Mouse (Mus musculus) CH12.LX (cell line): ENCODE measurements around the gene Abca7. TPM values are rescaled to one million over a fixed set of nuclear protein-coding genes. Genes with fewer than 3 reads are reported as not detected.

Source experiments
- DNase-seq: peaks from one replicate; pipeline ENCODE4 v3.0.0-alpha.2; 2013; ENCODE audit errors: extremely low read depth
- H3K27ac ChIP-seq: 2 replicates; pipeline ENCODE4 v1.5.1; 2012; ENCODE audit warnings: low read depth, mild to moderate bottlenecking, control low read depth, moderate library complexity; ENCODE audit not compliant: insufficient read depth
- H3K27me3 ChIP-seq: replicated peaks from 2 replicates; pipeline ENCODE3; 2012; ENCODE audit warnings: inconsistent platforms
- H3K36me3 ChIP-seq, 2 experiments: replicated peaks in 1 of 2; 2 replicates each; pipeline versions ENCODE3 to v1.6.1; 2012; ENCODE audit warnings: inconsistent platforms in 1 of 2, low read length in 1 of 2, mild to moderate bottlenecking in 1 of 2, mixed read lengths in 1 of 2, moderate library complexity in 1 of 2; ENCODE audit not compliant: control insufficient read depth in 1 of 2, insufficient read depth in 1 of 2
- H3K4me1 ChIP-seq, 2 experiments: 2 replicates each; pipeline ENCODE4 v1.6.1; 2012; ENCODE audit warnings: inconsistent platforms in 1 of 2, moderate library complexity in 1 of 2; ENCODE audit not compliant: insufficient read depth in 2 of 2, control insufficient read depth in 1 of 2
- H3K4me2 ChIP-seq: 2 replicates; pipeline ENCODE4 v1.6.1; 2012; ENCODE audit warnings: low read depth, mild to moderate bottlenecking, control low read depth; ENCODE audit not compliant: poor library complexity, insufficient read depth, severe bottlenecking
- H3K4me3 ChIP-seq, 3 experiments: fragments of 150-350 bp in 1 of 3; sonication (generic) in 1 of 3; replicated peaks in 1 of 3; 2 replicates each; pipeline versions ENCODE3 to v1.5.1; 2011 to 2012; ENCODE audit warnings: low read depth in 2 of 3, low read length in 2 of 3, mild to moderate bottlenecking in 2 of 3, moderate library complexity in 2 of 3, control low read depth in 1 of 3, improper control_type of control experiment in 1 of 3, inconsistent platforms in 1 of 3, mixed read lengths in 1 of 3; ENCODE audit not compliant: poor library complexity in 1 of 3
- H3K79me2 ChIP-seq: replicated peaks from 2 replicates; pipeline ENCODE4 v1.6.1; 2012; ENCODE audit warnings: mild to moderate bottlenecking, moderate library complexity; ENCODE audit not compliant: control insufficient read depth, poor library complexity, insufficient read depth, severe bottlenecking; ENCODE audit errors: extremely low read depth
- H3K9ac ChIP-seq: 2 replicates; pipeline ENCODE4 v1.6.1; 2012; ENCODE audit warnings: low read depth, mild to moderate bottlenecking, control low read depth, moderate library complexity; ENCODE audit not compliant: insufficient read depth
- H3K9me3 ChIP-seq: replicated peaks from 2 replicates; pipeline ENCODE3; 2012; ENCODE audit warnings: low read length, inconsistent platforms, mixed read lengths
- BHLHE40 ChIP-seq: IDR thresholded peaks from 2 replicates; pipeline ENCODE4 v1.6.1; 2011; ENCODE audit warnings: mild to moderate bottlenecking, low read depth, low read length, improper control_type of control experiment
- CHD1 ChIP-seq: IDR thresholded peaks from 2 replicates; pipeline ENCODE4 v1.6.1; 2012; ENCODE audit warnings: low read depth, low read length, improper control_type of control experiment, inconsistent platforms
- CHD2 ChIP-seq: IDR thresholded peaks from 2 replicates; pipeline ENCODE4 v1.6.1; 2011; ENCODE audit warnings: low read length, improper control_type of control experiment
- CTCF ChIP-seq, 2 experiments: IDR thresholded peaks in 1 of 2; conservative IDR thresholded peaks in 1 of 2; 2 replicates each; pipeline ENCODE4 v1.5.1; 2011 to 2012; ENCODE audit warnings: low read depth in 2 of 2, low read length in 2 of 2, improper control_type of control experiment in 1 of 2, inconsistent platforms in 1 of 2, mild to moderate bottlenecking in 1 of 2, moderate library complexity in 1 of 2
- E2F4 ChIP-seq: IDR thresholded peaks from 2 replicates; pipeline ENCODE4 v1.6.1; 2011; ENCODE audit warnings: low read depth, low read length, improper control_type of control experiment; ENCODE audit not compliant: insufficient replicate concordance
- ELF1 ChIP-seq: IDR thresholded peaks from 2 replicates; pipeline ENCODE4 v1.6.1; 2014; ENCODE audit warnings: low read depth, mild to moderate bottlenecking, inconsistent platforms, low read length, improper control_type of control experiment
- EP300 ChIP-seq: IDR thresholded peaks from 2 replicates; pipeline ENCODE4 v1.6.1; 2011; ENCODE audit warnings: low read length, improper control_type of control experiment
- ETS1 ChIP-seq: conservative IDR thresholded peaks from 2 replicates; pipeline ENCODE4 v1.6.1; 2012; ENCODE audit warnings: low read depth, mild to moderate bottlenecking, inconsistent platforms, low read length, improper control_type of control experiment, moderate library complexity
- GABPA ChIP-seq: IDR thresholded peaks from 2 replicates; pipeline ENCODE4 v1.6.1; 2012; ENCODE audit warnings: low read depth, low read length, improper control_type of control experiment, inconsistent platforms; ENCODE audit not compliant: insufficient replicate concordance
- HCFC1 ChIP-seq: IDR thresholded peaks from 2 replicates; pipeline ENCODE4 v1.6.1; 2012; ENCODE audit warnings: low read depth, mild to moderate bottlenecking, inconsistent platforms, low read length, improper control_type of control experiment
- IRF4 ChIP-seq: IDR thresholded peaks from 2 replicates; pipeline ENCODE4 v1.6.1; 2014; ENCODE audit warnings: low read depth, mild to moderate bottlenecking, inconsistent platforms, low read length, improper control_type of control experiment
- JUN ChIP-seq: IDR thresholded peaks from 2 replicates; pipeline ENCODE4 v1.6.1; 2011; ENCODE audit warnings: low read depth, mild to moderate bottlenecking, low read length, improper control_type of control experiment, moderate library complexity; ENCODE audit not compliant: insufficient read depth
- JUND ChIP-seq: conservative IDR thresholded peaks from 2 replicates; pipeline ENCODE4 v1.6.1; 2011; ENCODE audit warnings: low read depth, low read length, improper control_type of control experiment
- KAT2A ChIP-seq: IDR thresholded peaks from 2 replicates; pipeline ENCODE4 v1.6.1; 2012; ENCODE audit warnings: low read length, improper control_type of control experiment, inconsistent platforms; ENCODE audit not compliant: insufficient replicate concordance
- MAFK ChIP-seq: IDR thresholded peaks from 2 replicates; pipeline ENCODE4 v1.6.1; 2011; ENCODE audit warnings: low read length, improper control_type of control experiment; ENCODE audit not compliant: insufficient replicate concordance
- MAX ChIP-seq: IDR thresholded peaks from 2 replicates; pipeline ENCODE4 v1.6.1; 2011; ENCODE audit warnings: low read length, improper control_type of control experiment
- MAZ ChIP-seq: IDR thresholded peaks from 2 replicates; pipeline ENCODE4 v1.6.1; 2012; ENCODE audit warnings: low read depth, mild to moderate bottlenecking, inconsistent platforms, low read length, improper control_type of control experiment, moderate library complexity
- MEF2A ChIP-seq: IDR thresholded peaks from 2 replicates; pipeline ENCODE4 v1.6.1; 2014; ENCODE audit warnings: low read depth, mild to moderate bottlenecking, inconsistent platforms, low read length, improper control_type of control experiment, borderline replicate concordance
- MXI1 ChIP-seq: IDR thresholded peaks from 2 replicates; pipeline ENCODE4 v1.6.1; 2011; ENCODE audit warnings: mild to moderate bottlenecking, low read depth, low read length, improper control_type of control experiment
- MYC ChIP-seq: IDR thresholded peaks from 2 replicates; pipeline ENCODE4 v1.6.1; 2011; ENCODE audit warnings: low read depth, mild to moderate bottlenecking, improper control_type of control experiment, low read length
- NELFE ChIP-seq: IDR thresholded peaks from 2 replicates; pipeline ENCODE4 v1.6.1; 2011; ENCODE audit warnings: low read depth, low read length, improper control_type of control experiment
- NRF1 ChIP-seq: IDR thresholded peaks from 2 replicates; pipeline ENCODE4 v1.6.1; 2014; ENCODE audit warnings: low read depth, mild to moderate bottlenecking, inconsistent platforms, low read length, improper control_type of control experiment, moderate library complexity
- PAX5 ChIP-seq: IDR thresholded peaks from 2 replicates; pipeline ENCODE4 v1.6.1; 2012; ENCODE audit warnings: low read length, inconsistent platforms, mixed read lengths
- POLR2A ChIP-seq: IDR thresholded peaks from 2 replicates; pipeline ENCODE4 v1.6.1; 2011; ENCODE audit warnings: low read depth, mild to moderate bottlenecking, improper control_type of control experiment, low read length
- POLR2AphosphoS2 ChIP-seq: IDR thresholded peaks from 2 replicates; pipeline ENCODE4 v1.6.1; 2011; ENCODE audit warnings: low read depth, low read length, improper control_type of control experiment
- RAD21 ChIP-seq: IDR thresholded peaks from 2 replicates; pipeline ENCODE4 v1.6.1; 2011; ENCODE audit warnings: low read depth, mild to moderate bottlenecking, low read length, improper control_type of control experiment, moderate library complexity
- RCOR1 ChIP-seq: conservative IDR thresholded peaks from 2 replicates; pipeline ENCODE4 v1.6.1; 2012; ENCODE audit warnings: low read depth, mild to moderate bottlenecking, inconsistent platforms, low read length, improper control_type of control experiment
- SIN3A ChIP-seq: IDR thresholded peaks from 2 replicates; pipeline ENCODE4 v1.6.1; 2012; ENCODE audit warnings: low read length, improper control_type of control experiment, inconsistent platforms
- SMC3 ChIP-seq: IDR thresholded peaks from 2 replicates; pipeline ENCODE4 v1.6.1; 2011; ENCODE audit warnings: low read depth, low read length, improper control_type of control experiment
- TBP ChIP-seq: conservative IDR thresholded peaks from 2 replicates; pipeline ENCODE4 v1.6.1; 2011; ENCODE audit warnings: low read depth, low read length, improper control_type of control experiment
- TCF12 ChIP-seq: IDR thresholded peaks from 2 replicates; pipeline ENCODE4 v1.6.1; 2014; ENCODE audit warnings: low read depth, mild to moderate bottlenecking, inconsistent platforms, low read length, improper control_type of control experiment
- UBTF ChIP-seq: IDR thresholded peaks from 2 replicates; pipeline ENCODE4 v1.6.1; 2012; ENCODE audit warnings: low read depth, mild to moderate bottlenecking, inconsistent platforms, low read length, improper control_type of control experiment, moderate library complexity
- USF1 ChIP-seq: IDR thresholded peaks from 2 replicates; pipeline ENCODE4 v1.6.1; 2014; ENCODE audit warnings: low read depth, mild to moderate bottlenecking, inconsistent platforms, low read length, improper control_type of control experiment
- USF2 ChIP-seq: conservative IDR thresholded peaks from 2 replicates; pipeline ENCODE4 v1.6.1; 2011; ENCODE audit warnings: low read depth, low read length, improper control_type of control experiment
- ZC3H11A ChIP-seq: IDR thresholded peaks from 2 replicates; pipeline ENCODE4 v1.6.1; 2012; ENCODE audit warnings: low read depth, mild to moderate bottlenecking, inconsistent platforms, low read length, improper control_type of control experiment
- ZKSCAN1 ChIP-seq: IDR thresholded peaks from 2 replicates; pipeline ENCODE4 v1.6.1; 2012; ENCODE audit warnings: low read depth, inconsistent platforms, low read length, improper control_type of control experiment, borderline replicate concordance
- ZMIZ1 ChIP-seq: IDR thresholded peaks from 2 replicates; pipeline ENCODE4 v1.6.1; 2012; ENCODE audit warnings: low read depth, mild to moderate bottlenecking, inconsistent platforms, low read length, improper control_type of control experiment
- ZNF384 ChIP-seq: IDR thresholded peaks from 2 replicates; pipeline ENCODE4 v1.6.1; 2012; ENCODE audit warnings: low read depth, low read length, improper control_type of control experiment, inconsistent platforms
- dilution Hi-C: fragments of 300-500 bp; cut with MboI; formaldehyde crosslinking; loops from 2 replicates; pipeline ENCODE4 v1.14.3; 2020; ENCODE audit warnings: low sequenced_read_pairs; ENCODE audit not compliant: extremely low pct_unique_long_range_greater_than_20kb, extremely low pct_ligation_motif_present
- in situ Hi-C: fragments of 300-500 bp; cut with MboI; formaldehyde crosslinking; loops from 3 replicates; pipeline ENCODE4 v1.14.3; 2019; ENCODE audit warnings: low sequenced_read_pairs, low pct_ligation_motif_present, low pct_unique_long_range_greater_than_20kb, mixed read lengths
- polyA plus RNA-seq: library from polyadenylated mRNA; unstranded; fragments of >175 nt; gene quantifications from 2 replicates; pipeline ENCODE4 v1.2.1, GENCODE M21; 2012; ENCODE audit warnings: low read depth; ENCODE audit not compliant: insufficient read length
- total RNA-seq, 2 experiments: library from RNA; depleted of rRNA; stranded (reverse); fragments of 300-350 nt in 1 of 2; fragments of >200 nt in 1 of 2; gene quantifications; 2 replicates each; pipeline ENCODE4 v1.2.3; 2012 to 2014

Abca7 gene
- total and polyA plus RNA-seq, 3 experiments: 2.3 to 7.0 (median 6.1) TPM

DNA sequence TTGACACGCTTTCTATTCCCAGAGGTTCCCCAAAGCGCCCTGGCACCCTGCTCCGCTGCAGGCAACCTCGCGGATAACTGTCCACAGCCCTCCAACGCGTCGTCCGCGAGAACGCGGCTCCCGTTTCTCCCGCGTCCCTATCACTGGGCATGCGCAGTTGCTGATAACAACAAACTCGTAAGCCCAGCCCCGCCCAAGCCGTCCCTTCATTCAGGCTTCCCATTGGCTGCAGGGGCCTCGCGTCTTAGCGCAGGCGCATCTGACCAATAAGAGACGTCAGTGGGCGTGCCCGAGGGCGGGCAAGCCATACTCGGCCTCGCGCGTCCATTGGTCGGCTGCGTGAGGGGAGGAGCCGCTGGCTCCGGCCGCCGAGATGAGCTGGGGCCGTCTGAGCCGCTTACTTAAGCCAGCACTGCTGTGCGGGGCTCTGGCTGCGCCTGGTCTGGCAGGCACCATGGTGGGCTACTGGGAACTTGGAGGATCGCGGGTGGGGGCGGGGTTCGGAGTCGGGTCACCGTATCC is 57.0 kb downstream of the Abca7 start:
- in situ Hi-C loops (no loop called here), dilution Hi-C loops (no loop called here)
- Histone ChIP-seq H3K9ac (peak overlapping the region; percentile 98), H3K4me3 (peak overlapping the region; percentile 61 to 97 (median 95)), H3K27me3 (no peaks in the 10 kb centered on the region), H3K27ac (peak overlapping the region; percentile 82), H3K4me1 (peaks cover 16 to 62% of the 10 kb centered on the region in 2 experiments), H3K9me3 (no peaks in the 10 kb centered on the region)
- peak; percentile 99 for DNase-seq
- peak; percentile 56; the same call in 1 of the 2 replicates for TF ChIP-seq POLR2AphosphoS2
- TF ChIP-seq MAX: peak; percentile 99
- TF ChIP-seq ZMIZ1: peak; percentile 92
- TF ChIP-seq TCF12: peak; percentile 88
- TF ChIP-seq MAFK: no peak
- TF ChIP-seq MEF2A: peak; percentile 52; the same call in 1 of the 2 replicates
- TF ChIP-seq USF1: no peak
- TF ChIP-seq ZC3H11A: no peak
- 0 out of 2 replicates have a peak, but pooled peaks have one; percentile 32 for TF ChIP-seq MAZ
- TF ChIP-seq TBP: peak; percentile 79
- no peak for TF ChIP-seq UBTF
- 0 out of 2 replicates have a peak, but pooled peaks have one; percentile 42 for TF ChIP-seq MYC
- TF ChIP-seq EP300: no peak
- TF ChIP-seq CHD1: no peak
- TF ChIP-seq E2F4: 0 out of 2 replicates have a peak, but pooled peaks have one; percentile 60
- TF ChIP-seq BHLHE40: no peak
- TF ChIP-seq USF2: no peak
- peak; percentile 98 for TF ChIP-seq POLR2A
- TF ChIP-seq SMC3: no peak
- peak; percentile 96 for TF ChIP-seq NRF1
- no peak for TF ChIP-seq GABPA
- TF ChIP-seq RAD21: no peak
- TF ChIP-seq MXI1: peak; percentile 64
- peak; percentile 79 for TF ChIP-seq CHD2
- peak; percentile 96 for TF ChIP-seq NELFE
- peak; percentile 27; the same call in 1 of the 2 replicates for TF ChIP-seq ETS1
- TF ChIP-seq RCOR1: no peak
- no peak for TF ChIP-seq ZKSCAN1
- peak; percentile 64 for TF ChIP-seq SIN3A
- TF ChIP-seq PAX5: no peak
- TF ChIP-seq JUN: no peak
- no peak for TF ChIP-seq IRF4
- 0 out of 2 replicates have a peak, but pooled peaks have one; percentile 20 for TF ChIP-seq KAT2A
- no peak for TF ChIP-seq JUND
- no peak for TF ChIP-seq ZNF384
- peak; percentile 32; the same call in 1 of the 2 replicates for TF ChIP-seq ELF1
- no peak for TF ChIP-seq CTCF (conservative IDR thresholded peaks at IDR 0.05 in 1 of 2, IDR thresholded peaks at IDR 0.05 in 1 of 2; ENCODE audit: low read depth in 2 of 2, low read length in 2 of 2)
- peak; percentile 65 for TF ChIP-seq HCFC1
- TF ChIP-seq, all 38 proteins: peak for 19
- H3K4me2 ChIP-seq: peak overlapping the region; percentile 29
- H3K36me3 ChIP-seq: peaks cover 29 to 36% of the 10 kb centered on the region in 2 experiments
- H3K79me2 ChIP-seq: peaks cover 15% of the 10 kb centered on the region
